Mouse (Mus musculus) kidney, adult 8-10 months (tissue): Measurements from ENCODE around the gene Olfr775.

Experiments
- DNase-seq, 2 experiments: peaks; one replicate each; pipeline ENCODE4 v3.0.0; 2022

The Olfr775 gene

GRCm38 (mm10) chr10:129248112-129248511 lies at the start of gene Olfr775:
Gene Olfr775, plus strand, starts transcription at chr10:129248412.
- no peak for DNase-seq

- no peak for DNase-seq
Measured at GRCm38 (mm10) chr10:129230737-129231136, 17.5 kb upstream of the Olfr775 start.

GRCm38 (mm10) chr10:129235904-129236303 lies 12.3 kb upstream of the Olfr775 start, which contains the start of gene Olfr774:
Gene Olfr774, plus strand, starts transcription at chr10:129236204.
- DNase-seq = no peak

- no peak for DNase-seq
Measured at GRCm38 (mm10) chr10:129258827-129259226, 10.6 kb downstream of the Olfr775 start, which contains the start of gene Olfr776. Gene Olfr776, plus strand, starts transcription at chr10:129259127.

GRCm38 (mm10) chr10:129271081-129271535 lies 22.9 kb downstream of the Olfr775 start, which contains the start of gene Olfr777:
Gene Olfr777, minus strand, starts transcription at chr10:129271485.
- DNase-seq = no peak
